Mouse (Mus musculus): ENCODE measurements around the gene 1700001C19Rik.
"Not testable (repeated sequence)": the region's sequence is repeated elsewhere in the genome, so short reads cannot be mapped to it uniquely, and the experiment has no call there.

Gene 1700001C19Rik

DNA sequence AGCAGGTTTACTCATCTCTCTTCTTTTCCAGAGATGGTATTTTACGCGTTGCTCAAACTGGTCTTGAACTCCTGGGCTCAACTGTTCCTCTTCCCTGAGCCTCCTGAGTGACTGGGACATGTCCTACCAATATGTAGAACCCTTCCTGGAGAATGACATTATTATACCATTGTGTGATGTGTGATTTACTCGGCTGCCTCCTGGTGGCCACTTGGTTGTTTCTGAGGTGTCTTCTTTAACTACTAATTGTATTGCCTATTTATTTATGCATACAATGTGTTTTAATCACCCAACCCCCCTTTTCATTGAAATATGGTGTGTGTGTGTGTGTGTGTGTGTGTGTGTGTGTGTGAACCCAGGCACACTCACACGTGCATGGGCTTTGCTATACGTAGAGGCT is 6.4 kb downstream of the 1700001C19Rik start:
- in situ Hi-C loops (cut with MboI) = no loop called here

DNA sequence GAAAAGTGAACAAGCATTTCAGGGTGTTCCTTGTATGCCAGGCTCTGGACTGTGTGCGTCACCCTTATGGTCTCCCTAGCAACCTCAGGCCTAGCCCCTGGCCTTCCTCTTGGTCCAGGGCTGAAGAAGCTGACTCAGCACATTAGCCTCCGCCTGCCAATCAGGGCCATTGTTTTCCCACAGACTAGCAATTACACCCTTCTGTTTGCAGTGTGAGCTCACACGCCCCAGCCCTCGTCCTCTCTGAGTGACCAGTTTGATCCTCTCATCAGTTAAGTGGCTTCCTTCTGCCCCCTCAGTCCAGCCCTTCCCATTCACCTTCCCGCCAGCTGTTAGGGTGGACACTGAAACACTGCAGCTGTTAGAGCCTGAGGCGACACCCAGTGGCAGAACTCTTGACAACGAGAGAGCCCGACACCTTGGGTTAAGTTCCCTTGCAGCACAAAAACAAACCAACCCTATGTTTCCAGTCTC is 8.3 kb downstream of the 1700001C19Rik start:
- in situ Hi-C loops (cut with MboI) = no loop called here

DNA sequence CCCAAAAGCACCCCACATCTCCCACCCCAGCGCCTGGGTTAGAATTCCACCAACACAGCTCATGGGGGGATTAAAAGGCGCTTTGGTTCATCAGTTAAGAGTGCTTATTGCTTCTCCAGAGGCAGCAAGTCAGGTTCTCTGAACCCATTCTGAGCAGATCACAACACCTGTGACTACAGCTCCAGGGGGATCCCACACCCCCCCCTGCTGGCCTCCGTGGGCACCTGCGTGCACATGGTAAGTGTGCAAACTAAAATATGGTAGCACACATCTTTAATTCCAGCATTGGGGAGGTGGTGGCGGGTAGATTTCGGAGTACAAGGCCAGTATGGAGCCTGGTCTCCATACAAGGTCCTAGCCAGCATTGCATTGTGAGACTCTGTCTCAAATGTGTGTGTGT is 9.9 kb downstream of the 1700001C19Rik start:
- in situ Hi-C loops (cut with MboI) = no loop called here

DNA sequence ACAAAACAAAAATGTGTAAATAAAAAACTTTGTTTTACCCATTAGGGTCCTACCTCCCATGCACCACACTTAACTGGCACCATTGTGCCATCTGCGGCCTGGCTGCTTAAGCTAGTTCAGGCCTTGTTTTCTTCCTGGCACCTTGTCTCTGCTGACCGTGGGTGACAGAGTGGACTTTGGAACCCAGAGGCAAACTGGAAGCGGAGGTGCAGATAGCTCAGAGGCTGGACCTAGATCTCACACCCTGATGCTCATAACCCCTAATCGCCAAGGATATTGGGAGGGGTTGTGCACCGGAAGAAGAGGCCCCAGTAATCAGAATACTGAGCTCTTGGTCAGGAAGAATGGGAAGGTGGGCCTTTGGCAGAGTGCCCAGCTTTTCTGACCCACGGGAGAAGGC is 13.0 kb downstream of the 1700001C19Rik start:
- in situ Hi-C loops (cut with MboI) = no loop called here

DNA sequence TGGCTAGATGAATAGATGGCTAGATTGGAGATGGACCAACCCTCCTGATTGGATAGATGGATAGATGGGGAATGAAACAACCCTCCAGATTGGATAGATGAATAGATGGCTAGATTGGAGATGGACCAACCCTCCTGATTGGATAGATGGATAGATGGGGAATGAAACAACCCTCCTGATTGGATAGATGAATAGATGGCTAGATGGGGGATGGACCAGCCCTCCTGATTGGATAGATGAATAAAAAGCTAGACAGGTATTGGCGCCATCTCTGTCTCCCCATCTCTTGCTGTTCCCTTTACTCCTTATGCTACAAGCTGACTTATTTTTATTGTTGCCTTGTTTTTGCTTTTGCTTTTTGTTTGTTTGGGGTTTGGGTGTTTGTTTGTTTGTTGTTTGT is 14.6 kb downstream of the 1700001C19Rik start:
- in situ Hi-C loops (cut with MboI) = not testable (repeated sequence)

DNA sequence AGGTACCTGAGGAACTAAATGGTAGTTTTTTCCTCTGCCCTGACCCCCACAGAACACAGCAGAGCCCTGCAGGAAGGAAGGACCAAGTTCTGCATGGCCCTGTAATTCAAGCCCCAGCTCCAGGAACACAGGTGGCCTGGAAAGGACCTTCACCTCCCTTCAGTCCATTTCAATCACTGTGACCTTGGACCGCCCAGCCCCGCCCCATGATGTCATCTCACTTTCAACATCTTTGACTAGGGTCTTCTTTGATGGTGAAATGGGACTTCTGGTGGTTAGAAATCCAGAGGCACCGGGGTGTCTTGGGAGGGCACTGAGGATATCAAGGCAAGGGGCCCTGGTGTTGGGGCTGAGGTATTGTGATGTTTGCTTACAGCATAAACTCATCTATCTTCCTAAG is 15.6 kb downstream of the 1700001C19Rik start:
- in situ Hi-C loops (cut with MboI) = no loop called here

DNA sequence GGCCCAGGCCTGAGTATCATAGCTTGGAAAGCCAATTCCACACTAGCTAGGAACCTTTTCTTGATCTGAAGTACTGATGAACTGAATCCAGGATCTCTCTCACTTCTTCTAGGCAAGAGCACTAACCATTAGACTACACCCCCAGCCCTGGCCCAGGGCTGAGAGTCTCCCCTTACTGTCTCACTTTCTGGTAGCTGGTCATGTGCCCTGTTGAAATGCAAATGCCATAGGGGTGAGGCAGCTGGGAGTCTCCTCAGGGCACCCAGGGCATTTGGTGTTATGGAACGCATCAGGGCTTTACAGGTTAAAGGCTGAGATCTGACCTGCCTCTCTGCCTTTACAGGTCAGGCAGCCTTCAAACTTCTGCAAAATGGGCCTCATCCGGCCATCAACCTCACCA is 17.0 kb downstream of the 1700001C19Rik start:
- in situ Hi-C loops (cut with MboI) = no loop called here

DNA sequence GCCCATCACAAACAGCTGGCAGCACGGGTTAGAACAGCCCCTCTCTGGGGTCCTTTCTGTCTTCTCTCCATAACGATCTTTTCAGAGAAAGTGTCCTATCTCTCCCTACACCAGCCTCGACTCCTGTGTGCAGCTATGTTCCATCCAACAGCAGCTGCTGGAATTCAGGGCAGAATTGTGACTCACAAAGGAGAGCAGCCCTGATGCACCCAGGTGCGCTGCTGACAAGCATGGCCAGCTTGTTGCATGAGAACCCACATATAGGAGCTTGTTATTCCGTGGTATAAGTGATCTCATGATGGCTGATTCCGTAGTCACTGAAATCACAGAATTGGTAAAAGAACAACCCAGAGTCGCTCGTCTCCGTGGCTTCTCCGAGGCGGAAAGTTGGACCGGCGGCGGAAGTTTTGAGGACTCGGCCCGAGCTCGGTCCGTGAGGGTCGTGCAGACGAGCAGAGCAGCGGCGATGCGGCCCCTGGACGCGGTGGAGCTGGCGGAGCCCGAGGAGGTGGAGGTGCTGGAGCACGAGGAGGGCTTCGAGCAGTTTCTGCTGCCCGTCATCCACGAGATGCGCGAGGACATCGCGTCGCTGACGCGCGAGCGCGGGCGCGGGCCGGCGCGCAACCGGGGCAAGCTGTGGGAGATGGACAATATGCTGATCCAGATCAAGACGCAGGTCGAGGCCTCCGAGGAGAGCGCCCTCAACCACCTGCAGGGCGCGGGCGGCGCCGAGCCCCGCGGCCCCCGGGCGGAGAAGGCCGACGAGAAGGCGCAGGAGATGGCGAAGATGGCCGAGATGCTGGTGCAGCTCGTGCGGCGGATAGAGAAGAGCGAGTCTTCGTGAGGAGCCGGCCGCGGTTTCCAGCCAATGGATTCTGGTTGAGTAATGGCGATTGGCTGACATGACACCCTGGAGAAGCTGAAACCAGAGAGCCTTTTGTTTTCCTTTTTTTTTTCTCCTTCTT is 27.0 kb downstream of the 1700001C19Rik start:
- in situ Hi-C loops (cut with MboI) = not testable (repeated sequence)

DNA sequence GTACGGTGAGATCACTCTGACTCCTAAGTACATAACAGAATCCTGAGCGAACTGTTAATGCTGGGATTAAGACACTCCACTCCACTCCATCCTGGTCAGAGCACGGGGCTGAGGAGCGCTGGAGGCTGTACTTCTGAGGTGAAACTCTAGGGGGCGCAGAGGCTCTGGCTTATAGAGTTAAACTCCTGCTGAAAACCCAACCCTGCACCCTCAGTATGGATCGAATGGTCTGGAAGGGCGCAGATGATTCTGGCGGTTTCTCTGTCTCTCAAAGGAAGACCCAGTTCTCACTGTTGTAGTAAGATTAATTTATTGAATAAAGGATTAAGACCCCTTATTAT is 28.6 kb downstream of the 1700001C19Rik start:
- in situ Hi-C loops (cut with MboI) = no loop called here

DNA sequence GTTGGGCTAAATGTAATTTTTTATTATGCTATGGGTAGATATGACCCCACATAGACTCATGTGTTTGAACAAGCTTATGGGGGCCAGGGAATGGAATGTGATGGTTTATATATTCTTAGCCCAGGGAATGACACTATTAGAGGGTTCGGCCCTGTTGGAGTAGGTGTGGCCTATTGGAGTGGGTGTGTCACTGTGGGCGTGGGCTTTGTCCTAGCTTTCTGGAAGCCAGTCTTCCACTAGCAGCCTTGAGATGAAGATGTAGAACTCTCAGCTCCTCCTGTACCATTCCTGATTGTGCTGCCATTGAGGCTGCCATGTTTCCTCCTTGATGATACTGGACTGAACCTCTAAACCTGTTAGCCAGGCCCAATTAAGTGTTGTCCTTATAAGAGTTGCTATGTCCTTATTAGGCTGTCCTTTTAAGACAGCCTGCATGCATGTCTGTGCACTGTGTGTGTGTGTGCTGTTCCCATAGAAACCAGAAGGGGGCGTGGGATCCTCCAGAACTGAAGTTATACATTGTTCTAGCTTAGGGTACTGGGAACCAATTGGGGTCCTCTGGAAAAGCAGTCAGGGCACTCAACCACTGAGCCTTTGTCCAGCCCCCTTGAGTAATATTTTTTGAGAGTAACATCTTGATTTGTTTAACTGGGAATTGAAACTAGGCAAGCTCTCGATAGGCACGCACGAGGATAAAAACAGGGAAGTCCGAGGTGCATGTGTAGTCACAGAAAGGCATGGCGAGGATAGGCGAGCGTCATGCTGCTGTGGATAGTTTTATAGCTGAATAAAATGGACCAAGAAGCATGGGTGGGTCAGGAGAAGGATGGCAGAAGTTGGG is 29.2 kb downstream of the 1700001C19Rik start:
- in situ Hi-C loops (cut with MboI) = no loop called here

DNA sequence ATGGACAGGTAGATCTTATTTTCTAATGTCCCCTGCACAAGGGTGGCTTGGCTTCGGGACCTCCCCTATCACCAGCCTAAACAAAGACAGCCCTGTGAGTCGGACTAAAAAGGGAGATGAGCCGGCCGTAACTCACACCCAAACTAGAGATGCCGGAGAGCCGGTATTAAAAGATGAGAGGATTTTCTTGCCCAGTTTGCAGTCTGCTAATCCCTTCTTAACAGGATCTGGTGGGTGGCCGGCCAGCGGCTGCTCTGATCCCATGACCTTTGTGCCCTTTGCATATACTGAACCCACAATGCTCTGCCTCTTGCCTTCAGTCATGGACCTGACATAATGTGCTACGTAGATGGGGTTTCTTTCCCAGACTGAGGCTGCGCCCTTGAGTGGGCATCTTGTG is 36.7 kb downstream of the 1700001C19Rik start, which contains the start of gene Guca1a:
Gene Guca1a (minus strand): TSS at position 134 of the 400 bp plus-strand sequence.
- in situ Hi-C loops (cut with MboI) = no loop called here

DNA sequence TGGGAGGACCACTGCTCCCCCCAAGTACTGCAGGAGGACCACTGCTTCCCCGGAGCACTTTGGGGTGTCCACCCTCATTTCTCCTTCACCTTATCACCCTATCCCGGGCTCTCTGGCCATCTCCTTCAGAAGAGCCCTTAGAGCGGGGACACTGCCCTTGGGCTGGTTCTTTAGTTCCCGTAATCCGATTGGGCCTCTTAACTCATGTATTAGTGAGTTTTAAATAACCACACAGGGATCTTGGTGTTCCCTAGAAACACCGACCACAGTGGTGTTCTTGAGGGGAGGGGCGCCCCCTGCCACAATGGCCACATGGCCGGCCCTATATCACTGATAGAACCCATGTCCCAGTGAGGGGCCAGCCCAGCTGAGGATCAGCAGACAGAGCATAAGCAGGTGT is 38.1 kb downstream of the 1700001C19Rik start:
- in situ Hi-C loops (cut with MboI) = no loop called here

DNA sequence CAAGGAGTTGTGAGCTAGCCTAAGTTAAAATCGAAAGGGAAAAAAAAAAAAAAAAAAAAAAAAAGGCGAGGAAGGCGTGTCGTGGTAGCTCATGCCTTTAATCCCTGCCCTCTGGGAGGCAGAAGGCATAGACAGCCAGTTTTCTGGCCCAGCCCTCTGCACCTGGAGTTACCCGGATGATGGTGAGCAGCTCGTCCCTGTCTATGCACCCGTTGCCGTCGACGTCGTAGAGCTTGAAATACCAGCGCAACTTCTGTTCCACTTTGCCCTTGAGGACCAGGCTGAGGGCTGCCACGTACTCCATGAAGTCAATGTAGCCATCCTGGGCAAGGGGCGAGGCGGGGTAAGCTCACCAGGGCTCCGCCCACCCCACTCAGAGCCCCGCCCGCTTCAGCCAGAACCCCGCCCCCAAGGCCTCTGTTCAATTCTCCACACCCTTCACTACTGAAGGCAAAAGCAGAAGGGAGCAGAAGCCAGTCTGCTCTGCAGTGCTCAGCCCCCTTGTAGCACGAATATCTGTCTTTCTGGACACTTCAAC is 41.7 kb downstream of the 1700001C19Rik start:
- in situ Hi-C loops (cut with MboI) = no loop called here

DNA sequence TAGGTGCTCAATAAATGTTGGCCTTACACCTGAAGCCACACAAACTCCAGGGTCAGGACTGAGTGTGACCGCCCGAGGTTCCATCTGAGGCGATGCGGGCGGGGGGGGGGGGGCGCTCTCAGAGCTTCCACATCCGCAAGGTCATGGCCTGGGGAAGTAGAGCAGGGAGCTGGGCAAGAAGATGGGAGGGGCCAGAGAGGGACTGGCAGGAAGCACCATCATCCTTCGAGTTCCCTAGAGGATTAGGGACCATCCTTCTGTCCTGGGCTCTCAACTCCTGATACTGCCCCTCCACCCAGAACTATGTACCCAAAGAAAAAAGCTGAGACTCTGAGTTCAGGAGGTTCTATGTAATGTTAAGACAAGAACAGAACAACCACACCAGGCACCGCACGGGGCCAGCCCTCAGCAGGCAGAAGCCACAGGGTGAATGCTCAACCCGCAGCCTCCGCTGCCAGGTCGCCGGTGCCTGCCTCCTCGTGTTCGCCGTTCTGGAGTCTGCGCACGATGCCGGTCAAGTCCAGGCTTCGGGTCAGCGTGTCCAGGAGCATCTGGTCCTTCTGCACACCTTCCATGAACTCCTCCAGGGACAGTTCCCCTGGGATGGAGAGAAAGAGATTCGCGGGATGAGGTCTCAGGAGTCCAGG is 42.8 kb downstream of the 1700001C19Rik start:
- in situ Hi-C loops (cut with MboI) = no loop called here

DNA sequence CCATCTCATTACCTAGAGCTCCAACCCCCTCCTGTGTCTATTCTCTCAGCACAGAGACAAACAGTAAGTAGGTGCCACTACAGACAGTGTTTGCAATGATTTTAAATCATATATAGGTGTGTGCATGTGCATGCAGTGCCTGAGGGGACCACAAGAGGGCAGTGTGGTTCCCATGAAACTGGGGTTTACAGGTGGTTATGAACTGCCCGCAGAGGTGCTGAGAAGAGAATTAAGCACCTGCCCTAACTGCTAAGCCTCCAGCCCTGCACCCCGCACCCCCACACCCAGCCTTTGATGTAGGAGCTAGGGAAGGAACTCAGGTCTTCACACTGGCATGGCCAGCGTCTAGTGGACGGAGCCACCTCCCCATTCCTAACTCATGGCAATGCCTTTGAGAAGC is 50.5 kb downstream of the 1700001C19Rik start:
- in situ Hi-C loops (cut with MboI) = no loop called here

DNA sequence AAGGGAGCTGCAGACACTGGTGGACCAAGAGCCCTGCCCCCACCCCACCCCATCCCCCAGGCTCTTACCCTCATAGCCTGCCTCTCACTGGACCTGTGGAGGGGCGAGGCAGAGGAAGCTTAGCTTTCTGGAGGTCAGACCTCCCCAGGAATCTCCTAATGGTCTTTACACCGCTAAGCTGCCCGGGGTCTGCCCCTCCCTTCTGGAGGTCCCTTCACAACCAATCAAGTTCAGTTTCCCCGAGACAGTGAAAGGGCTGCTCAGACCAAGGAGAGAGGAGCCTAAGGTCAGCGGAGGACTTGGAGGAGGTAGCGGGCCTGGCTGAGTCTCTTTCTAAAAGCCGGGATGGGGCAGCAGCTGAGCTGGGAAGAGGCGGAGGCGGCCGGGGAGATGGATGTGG is 52.0 kb downstream of the 1700001C19Rik start, which contains the start of gene Guca1b:
Gene Guca1b (plus strand): TSS at position 249 of the 400 bp plus-strand sequence.
- in situ Hi-C loops (cut with MboI) = no loop called here

DNA sequence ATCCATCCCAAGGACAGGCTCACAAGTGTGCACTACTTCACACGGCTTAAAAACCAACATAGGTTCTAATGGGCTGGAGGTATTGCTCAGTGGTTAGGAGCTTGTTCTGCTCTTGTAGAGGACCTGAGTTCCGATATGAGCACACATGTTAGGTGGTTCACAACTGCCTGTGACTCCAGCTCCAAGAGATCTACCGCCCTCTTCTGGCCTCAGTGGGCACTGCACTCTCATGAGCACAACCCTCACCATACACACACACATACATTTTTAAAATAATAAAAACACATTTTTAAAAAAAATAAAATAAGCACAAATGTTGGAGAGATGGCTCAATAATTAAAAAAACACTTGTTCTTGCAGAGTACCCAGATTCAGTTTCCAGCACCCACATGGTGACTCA is 53.1 kb downstream of the 1700001C19Rik start:
- in situ Hi-C loops (cut with MboI) = no loop called here

DNA sequence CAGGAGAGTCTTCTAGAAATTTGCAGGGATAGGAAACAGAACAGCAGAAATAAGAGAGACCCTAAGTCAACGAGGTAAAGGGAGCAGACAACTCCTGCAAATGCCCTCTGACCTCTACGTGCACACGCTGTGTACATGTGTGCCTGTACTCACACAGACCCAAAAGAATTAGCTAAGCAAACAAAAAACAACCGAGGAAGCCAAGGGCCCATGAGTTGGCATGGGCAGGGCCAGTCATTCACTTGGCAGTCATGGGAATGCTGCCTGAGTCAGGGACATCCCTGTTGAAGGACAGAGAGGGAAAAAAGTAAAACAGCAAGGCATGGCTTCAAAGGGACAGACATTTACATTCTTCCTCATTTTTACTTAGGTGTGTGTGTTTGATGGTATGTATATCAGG is 53.9 kb downstream of the 1700001C19Rik start:
- in situ Hi-C loops (cut with MboI) = no loop called here

DNA sequence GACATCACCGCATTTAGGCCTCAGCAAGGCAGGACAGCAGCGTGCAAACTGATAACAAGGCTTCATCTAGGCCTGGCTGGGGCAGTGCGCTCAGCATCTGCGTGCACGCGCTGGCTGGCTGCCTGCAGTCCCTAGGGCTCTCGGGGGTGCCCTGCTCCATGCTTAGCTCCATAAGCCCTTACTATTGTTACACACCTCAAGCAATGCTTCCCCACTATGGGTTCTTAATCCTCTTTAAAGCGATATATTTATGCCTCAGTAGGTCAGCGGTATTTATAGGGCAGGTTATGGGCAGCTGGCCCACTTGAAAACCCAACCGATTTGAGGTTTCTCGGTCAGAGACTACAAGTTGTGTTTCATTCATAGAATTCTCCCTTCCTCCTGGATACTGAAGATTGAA is 55.3 kb downstream of the 1700001C19Rik start:
- in situ Hi-C loops (cut with MboI) = no loop called here

DNA sequence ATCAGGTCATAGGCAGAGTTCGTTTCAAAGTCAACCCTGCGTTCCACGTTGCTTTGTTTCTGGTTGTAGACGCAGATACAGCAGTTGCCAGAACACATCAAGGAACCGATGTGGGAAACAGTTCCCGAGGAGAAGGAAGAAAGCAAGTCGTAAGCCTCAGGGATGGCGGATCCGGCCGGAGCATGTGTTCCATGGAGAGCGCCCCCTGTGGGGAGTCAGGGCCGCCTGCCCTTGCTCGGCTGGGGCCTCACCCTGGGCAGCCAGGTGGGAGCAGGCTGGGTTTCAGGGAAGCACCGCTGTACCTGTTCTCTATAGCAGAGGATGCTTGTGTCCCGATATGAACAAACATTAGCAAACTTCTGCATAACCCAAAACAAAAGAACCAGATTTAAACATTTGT is 59.0 kb downstream of the 1700001C19Rik start:
- in situ Hi-C loops (cut with MboI) = no loop called here

DNA sequence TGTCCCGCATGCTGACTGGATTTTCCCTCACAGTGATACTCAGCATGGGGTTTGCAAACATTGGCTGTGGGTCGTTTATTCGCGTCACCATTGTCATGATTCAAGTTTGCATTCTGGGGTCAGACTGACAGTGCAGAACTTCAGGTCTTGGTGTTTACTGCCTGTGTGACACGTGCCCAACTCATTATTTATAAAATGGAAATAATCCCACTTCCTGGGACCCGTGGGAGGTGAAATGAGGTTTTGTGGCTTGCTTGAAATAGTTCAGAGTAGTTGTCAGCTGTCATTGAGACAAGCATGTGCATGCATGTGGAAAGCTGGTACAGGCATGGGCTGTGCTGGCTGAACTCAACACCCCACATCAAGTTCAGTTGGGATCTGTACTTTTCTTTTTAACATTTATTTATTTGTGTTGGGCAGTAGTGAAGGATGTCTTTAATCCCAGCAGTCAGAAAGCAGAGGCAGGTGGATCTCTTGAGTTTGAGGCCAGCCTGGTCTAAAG is 60.3 kb downstream of the 1700001C19Rik start:
- in situ Hi-C loops (cut with MboI) = no loop called here

DNA sequence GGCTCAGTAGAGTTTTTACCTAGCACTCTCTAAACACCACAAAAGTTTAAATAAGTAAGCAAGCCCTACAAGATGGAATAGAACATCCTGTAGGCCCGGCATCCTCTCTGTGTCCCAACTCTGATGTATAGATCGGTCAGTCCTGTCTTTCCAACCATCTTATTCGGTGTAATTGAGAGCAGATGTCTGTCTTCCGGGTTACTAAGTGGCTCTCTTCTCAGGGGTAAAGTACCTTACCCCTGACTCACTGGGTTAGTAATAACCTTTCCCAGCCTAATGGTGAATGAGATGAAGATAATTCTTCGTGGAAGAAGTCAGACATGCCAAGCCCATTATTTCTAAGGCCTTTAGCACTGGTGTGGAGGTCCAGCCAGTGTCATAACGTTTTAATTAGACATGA is 63.2 kb downstream of the 1700001C19Rik start:
- in situ Hi-C loops (cut with MboI) = no loop called here

All from mature B cell (primary cell).